Mouse (Mus musculus) MEL (cell line): ENCODE results near the gene Rxra. TPM values are rescaled to one million over a fixed set of nuclear protein-coding genes. Genes with fewer than 3 reads are reported as not detected.

ENCODE experiments used
- DNase-seq: peaks from one replicate; pipeline ENCODE4 v3.0.0; 2011; ENCODE audit warnings: low read depth, low spot score
- H3K27ac ChIP-seq: 2 replicates; pipeline ENCODE4 v1.5.1; 2012; ENCODE audit warnings: low read depth, mild to moderate bottlenecking, control low read depth, low read length, moderate library complexity; ENCODE audit not compliant: control insufficient read depth
- H3K27me3 ChIP-seq, 2 experiments: fragments of 150-350 bp in 1 of 2; sonication (generic) in 1 of 2; 2 replicates each; pipeline ENCODE4 v1.6.1; 2012; ENCODE audit warnings: low read length in 2 of 2, mild to moderate bottlenecking in 2 of 2, improper control_type of control experiment in 1 of 2, moderate library complexity in 1 of 2; ENCODE audit not compliant: insufficient read depth in 2 of 2, control insufficient read depth in 1 of 2
- H3K36me3 ChIP-seq, 2 experiments: 2 replicates each; pipeline ENCODE4 v1.6.1; 2012 to 2014; ENCODE audit warnings: low read length in 2 of 2, improper control_type of control experiment in 1 of 2, inconsistent platforms in 1 of 2, mild to moderate bottlenecking in 1 of 2; ENCODE audit not compliant: insufficient read depth in 2 of 2, control insufficient read depth in 1 of 2
- H3K4me1 ChIP-seq, 2 experiments: fragments of 150-350 bp in 1 of 2; sonication (generic) in 1 of 2; 2 replicates each; pipeline ENCODE4 v1.6.1; 2012; ENCODE audit warnings: low read length in 2 of 2, improper control_type of control experiment in 1 of 2, mild to moderate bottlenecking in 1 of 2; ENCODE audit not compliant: insufficient read depth in 2 of 2, control insufficient read depth in 1 of 2
- H3K4me3 ChIP-seq, 2 experiments: fragments of 150-350 bp in 1 of 2; sonication (generic) in 1 of 2; 2 replicates each; pipeline ENCODE4 v1.5.1; 2012; ENCODE audit warnings: low read depth in 2 of 2, low read length in 2 of 2, mild to moderate bottlenecking in 2 of 2, moderate library complexity in 2 of 2, control low read depth in 1 of 2, improper control_type of control experiment in 1 of 2; ENCODE audit not compliant: control insufficient read depth in 1 of 2, insufficient read depth in 1 of 2
- H3K79me2 ChIP-seq: 2 replicates; pipeline ENCODE4 v1.6.1; 2012; ENCODE audit warnings: mild to moderate bottlenecking, low read length, moderate library complexity; ENCODE audit not compliant: control insufficient read depth, poor library complexity, insufficient read depth
- H3K9ac ChIP-seq: 2 replicates; pipeline ENCODE4 v1.6.1; 2012; ENCODE audit warnings: low read depth, mild to moderate bottlenecking, control low read depth, low read length, moderate library complexity; ENCODE audit not compliant: control insufficient read depth, poor library complexity, severe bottlenecking
- H3K9me3 ChIP-seq: fragments of 150-350 bp; sonication (generic); replicated peaks from 2 replicates; pipeline ENCODE4 v1.6.1; 2012; ENCODE audit warnings: mild to moderate bottlenecking, low read length, improper control_type of control experiment, moderate library complexity; ENCODE audit not compliant: insufficient read depth
- BHLHE40 ChIP-seq: IDR thresholded peaks from 2 replicates; pipeline ENCODE4 v1.6.1; 2012; ENCODE audit warnings: low read depth, mild to moderate bottlenecking, inconsistent platforms, low read length, improper control_type of control experiment, borderline replicate concordance
- CHD1 ChIP-seq: IDR thresholded peaks from 2 replicates; pipeline ENCODE4 v1.6.1; 2012; ENCODE audit warnings: low read depth, mild to moderate bottlenecking, inconsistent platforms, low read length, improper control_type of control experiment
- CHD2 ChIP-seq: IDR thresholded peaks from 2 replicates; pipeline ENCODE4 v1.6.1; 2011; ENCODE audit warnings: low read length, improper control_type of control experiment
- CTCF ChIP-seq, 3 experiments: IDR thresholded peaks in 2 of 3; conservative IDR thresholded peaks in 1 of 3; 2 replicates each; pipeline ENCODE4 v1.5.1; 2011 to 2012; ENCODE audit warnings: low read length in 3 of 3, low read depth in 2 of 3, mild to moderate bottlenecking in 2 of 3, improper control_type of control experiment in 1 of 3, inconsistent platforms in 1 of 3, mixed read lengths in 1 of 3, moderate library complexity in 1 of 3; ENCODE audit not compliant: control insufficient read depth in 1 of 3, insufficient read depth in 1 of 3, poor library complexity in 1 of 3, severe bottlenecking in 1 of 3
- E2F4 ChIP-seq: IDR thresholded peaks from 2 replicates; pipeline ENCODE4 v1.6.1; 2011; ENCODE audit warnings: low read depth, low read length, improper control_type of control experiment, borderline replicate concordance
- ELF1 ChIP-seq: IDR thresholded peaks from 2 replicates; pipeline ENCODE4 v1.6.1; 2014; ENCODE audit warnings: low read depth, mild to moderate bottlenecking, inconsistent platforms, low read length, improper control_type of control experiment, moderate library complexity
- ETS1 ChIP-seq: IDR thresholded peaks from 2 replicates; pipeline ENCODE4 v1.6.1; 2012; ENCODE audit warnings: low read depth, mild to moderate bottlenecking, inconsistent platforms, low read length, improper control_type of control experiment, moderate library complexity
- GABPA ChIP-seq: IDR thresholded peaks from 2 replicates; pipeline ENCODE4 v1.6.1; 2012; ENCODE audit warnings: low read depth, mild to moderate bottlenecking, inconsistent platforms, low read length, improper control_type of control experiment, moderate library complexity
- GATA1 ChIP-seq: IDR thresholded peaks from 2 replicates; pipeline ENCODE4 v1.6.1; 2011; ENCODE audit warnings: low read depth, low read length, improper control_type of control experiment
- HCFC1 ChIP-seq: IDR thresholded peaks from 2 replicates; pipeline ENCODE4 v1.6.1; 2012; ENCODE audit warnings: low read depth, mild to moderate bottlenecking, inconsistent platforms, low read length, improper control_type of control experiment, moderate library complexity
- JUND ChIP-seq: IDR thresholded peaks from 2 replicates; pipeline ENCODE4 v1.6.1; 2011; ENCODE audit warnings: low read depth, mild to moderate bottlenecking, improper control_type of control experiment, low read length
- KAT2A ChIP-seq: conservative IDR thresholded peaks from 2 replicates; pipeline ENCODE4 v1.6.1; 2012; ENCODE audit warnings: low read depth, low read length, improper control_type of control experiment, inconsistent platforms
- MAFK ChIP-seq: IDR thresholded peaks from 2 replicates; pipeline ENCODE4 v1.6.1; 2011; ENCODE audit warnings: low read depth, mild to moderate bottlenecking, low read length, improper control_type of control experiment, borderline replicate concordance
- MAX ChIP-seq: IDR thresholded peaks from 2 replicates; pipeline ENCODE4 v1.6.1; 2011; ENCODE audit warnings: low read length, improper control_type of control experiment
- MAZ ChIP-seq: IDR thresholded peaks from 2 replicates; pipeline ENCODE4 v1.6.1; 2012; ENCODE audit warnings: low read depth, mild to moderate bottlenecking, inconsistent platforms, low read length, improper control_type of control experiment
- MEF2A ChIP-seq: IDR thresholded peaks from 2 replicates; pipeline ENCODE4 v1.6.1; 2014; ENCODE audit warnings: low read depth, mild to moderate bottlenecking, inconsistent platforms, low read length, improper control_type of control experiment; ENCODE audit not compliant: poor library complexity, insufficient replicate concordance, severe bottlenecking; ENCODE audit errors: extremely low read depth
- MXI1 ChIP-seq: IDR thresholded peaks from 2 replicates; pipeline ENCODE4 v1.6.1; 2011; ENCODE audit warnings: mild to moderate bottlenecking, low read depth, low read length, improper control_type of control experiment
- MYB ChIP-seq: IDR thresholded peaks from 2 replicates; pipeline ENCODE4 v1.6.1; 2011; ENCODE audit warnings: mild to moderate bottlenecking, low read depth, low read length, improper control_type of control experiment
- NRF1 ChIP-seq: IDR thresholded peaks from 2 replicates; pipeline ENCODE4 v1.6.1; 2014; ENCODE audit warnings: low read depth, mild to moderate bottlenecking, inconsistent platforms, low read length, improper control_type of control experiment, moderate library complexity; ENCODE audit not compliant: poor library complexity, insufficient read depth, severe bottlenecking
- POLR2AphosphoS5 ChIP-seq: IDR thresholded peaks from 2 replicates; pipeline ENCODE4 v1.6.1; 2012; ENCODE audit warnings: low read depth, borderline replicate concordance, mild to moderate bottlenecking, inconsistent platforms, low read length, moderate library complexity, mixed read lengths
- RAD21 ChIP-seq: IDR thresholded peaks from 2 replicates; pipeline ENCODE4 v1.6.1; 2011; ENCODE audit warnings: mild to moderate bottlenecking, low read depth, low read length, improper control_type of control experiment
- SMC3 ChIP-seq: IDR thresholded peaks from 2 replicates; pipeline ENCODE4 v1.6.1; 2011; ENCODE audit warnings: low read depth, low read length, improper control_type of control experiment
- TBP ChIP-seq: IDR thresholded peaks from 2 replicates; pipeline ENCODE4 v1.8.0; 2011; ENCODE audit warnings: low read depth, low read length, improper control_type of control experiment
- TCF12 ChIP-seq: IDR thresholded peaks from 2 replicates; pipeline ENCODE4 v1.6.1; 2014; ENCODE audit warnings: low read depth, mild to moderate bottlenecking, inconsistent platforms, low read length, improper control_type of control experiment, moderate library complexity
- UBTF ChIP-seq: IDR thresholded peaks from 2 replicates; pipeline ENCODE4 v1.6.1; 2012; ENCODE audit warnings: low read depth, mild to moderate bottlenecking, inconsistent platforms, low read length, improper control_type of control experiment, moderate library complexity, borderline replicate concordance; ENCODE audit not compliant: insufficient read depth
- USF1 ChIP-seq: IDR thresholded peaks from 2 replicates; pipeline ENCODE4 v1.6.1; 2014; ENCODE audit warnings: low read depth, mild to moderate bottlenecking, inconsistent platforms, low read length, improper control_type of control experiment, moderate library complexity
- USF2 ChIP-seq, 2 experiments: IDR thresholded peaks; 2 replicates each; pipeline ENCODE4 v1.6.1; 2011 to 2012; ENCODE audit warnings: improper control_type of control experiment in 2 of 2, low read length in 2 of 2, borderline replicate concordance in 1 of 2, inconsistent platforms in 1 of 2, low read depth in 1 of 2, mild to moderate bottlenecking in 1 of 2; ENCODE audit not compliant: insufficient read depth in 1 of 2
- ZC3H11A ChIP-seq: IDR thresholded peaks from 2 replicates; pipeline ENCODE4 v1.6.1; 2012; ENCODE audit warnings: low read depth, mild to moderate bottlenecking, inconsistent platforms, low read length, improper control_type of control experiment
- ZKSCAN1 ChIP-seq: IDR thresholded peaks from 2 replicates; pipeline ENCODE4 v1.6.1; 2012; ENCODE audit warnings: low read depth, mild to moderate bottlenecking, inconsistent platforms, low read length, improper control_type of control experiment, moderate library complexity
- ZNF384 ChIP-seq: IDR thresholded peaks from 2 replicates; pipeline ENCODE4 v1.6.1; 2012; ENCODE audit warnings: low read depth, mild to moderate bottlenecking, inconsistent platforms, low read length, improper control_type of control experiment
- polyA plus RNA-seq, 2 experiments: library from polyadenylated mRNA; stranded (reverse) in 1 of 2; unstranded in 1 of 2; fragments of >175 nt in 1 of 2; fragments of >200 nt in 1 of 2; gene quantifications; 2 replicates each; pipeline versions ENCODE4 v1.2.1 to v1.2.4; 2012; ENCODE audit warnings: low replicate concordance in 2 of 2, low read depth in 1 of 2; ENCODE audit not compliant: insufficient read length in 2 of 2, insufficient read depth in 1 of 2, missing spikeins in 1 of 2
- total RNA-seq: library from RNA; depleted of rRNA; stranded (reverse); fragments of 300-350 nt; gene quantifications from 2 replicates; pipeline ENCODE4 v1.2.3, GENCODE M21; 2012

Gene Rxra
- total and polyA plus RNA-seq, 3 experiments = 11.7 to 19.6 TPM; not detected in 1

- no peak for DNase-seq
- peaks cover 34 to 39% of the 10 kb centered on the region in 2 experiments for H3K4me1 ChIP-seq
- no peak overlapping the region for H3K9ac ChIP-seq
- no peak overlapping the region for H3K4me3 ChIP-seq
- TF ChIP-seq ELF1 = no peak
- TF ChIP-seq ZKSCAN1 = no peak
- no peak for TF ChIP-seq MXI1
- no peak for TF ChIP-seq UBTF
- no peak for TF ChIP-seq MAFK
- no peak for TF ChIP-seq GABPA
- TF ChIP-seq E2F4 = no peak
- TF ChIP-seq HCFC1 = no peak
- no peak for TF ChIP-seq SMC3
- no peak for TF ChIP-seq ZNF384
- TF ChIP-seq CHD1 = no peak
- no peak for TF ChIP-seq ETS1
- no peak for TF ChIP-seq MAX
- no peak for TF ChIP-seq NRF1
- TF ChIP-seq GATA1 = no peak
- TF ChIP-seq TCF12 = no peak
- TF ChIP-seq ZC3H11A = no peak
- TF ChIP-seq TBP = no peak
- no peaks in the 10 kb centered on the region for H3K79me2 ChIP-seq
- no peaks in the 10 kb centered on the region for H3K9me3 ChIP-seq
- H3K36me3 ChIP-seq = peaks cover 0 to 30% of the 10 kb centered on the region in 2 experiments; a peak in 2 of 4 replicates
- no peak overlapping the region; the same call in 1 of the 2 replicates for H3K27ac ChIP-seq
- H3K27me3 ChIP-seq = no peaks in the 10 kb centered on the region
These were observed 36.4 kb downstream of the Rxra start for GRCm38 (mm10) chr2:27712626-27713025.

GRCm38 (mm10) chr2:27713378-27713777, 37.1 kb downstream of the Rxra start:
- peaks cover 0 to 30% of the 10 kb centered on the region in 2 experiments; a peak in 2 of 4 replicates for H3K36me3 ChIP-seq
- peak overlapping the region in 1 of 2 experiments; percentile 4; a peak in 1 of 4 replicates for H3K4me3 ChIP-seq
- peak overlapping the region; percentile 75 for H3K27ac ChIP-seq
- H3K27me3 ChIP-seq = no peaks in the 10 kb centered on the region
- peaks cover 36 to 44% of the 10 kb centered on the region in 2 experiments for H3K4me1 ChIP-seq
- no peaks in the 10 kb centered on the region for H3K9me3 ChIP-seq
- peak; percentile 37 for DNase-seq
- H3K79me2 ChIP-seq = no peaks in the 10 kb centered on the region
- peak overlapping the region; percentile 23; the same call in 1 of the 2 replicates for H3K9ac ChIP-seq
- TF ChIP-seq MAZ = no peak
- no peak for TF ChIP-seq JUND
- no peak for TF ChIP-seq SMC3
- TF ChIP-seq GABPA = no peak
- no peak for TF ChIP-seq TBP
- no peak for TF ChIP-seq CHD2
- TF ChIP-seq ZKSCAN1 = no peak
- peak; percentile 69 for TF ChIP-seq ETS1
- no peak for TF ChIP-seq RAD21
- peak; percentile 78 for TF ChIP-seq MXI1
- no peak for TF ChIP-seq MAFK
- no peak for TF ChIP-seq MEF2A
- peak; percentile 62 for TF ChIP-seq MAX
- no peak for TF ChIP-seq USF2 (IDR thresholded peaks at IDR 0.05; ENCODE audit: borderline replicate concordance in 1 of 2, insufficient read depth in 1 of 2, low read depth in 1 of 2, low read length in 2 of 2)
- TF ChIP-seq MYB = 0 out of 2 replicates have a peak, but pooled peaks have one; percentile 31
- TF ChIP-seq ELF1 = no peak
- TF ChIP-seq KAT2A = 0 out of 2 replicates have a peak, but pooled peaks have one; percentile 7
- TF ChIP-seq USF1 = peak; percentile 36; the same call in 1 of the 2 replicates
- TF ChIP-seq CTCF (IDR thresholded peaks at IDR 0.05 in 2 of 3, conservative IDR thresholded peaks at IDR 0.05 in 1 of 3; ENCODE audit: control insufficient read depth in 1 of 3, insufficient read depth in 1 of 3, low read depth in 2 of 3, low read length in 3 of 3, poor library complexity in 1 of 3, severe bottlenecking in 1 of 3) = no peak
- no peak for TF ChIP-seq CHD1
- TF ChIP-seq POLR2AphosphoS5 = no peak
- no peak for TF ChIP-seq BHLHE40
